Mouse (Mus musculus): Measurements from ENCODE around the gene Rabgap1l. TPM values are rescaled to one million over a fixed set of nuclear protein-coding genes. Genes with fewer than 3 reads are reported as not detected.

Rabgap1l gene
- polyA plus RNA-seq, 1 experiment: 56.5 TPM

DNA sequence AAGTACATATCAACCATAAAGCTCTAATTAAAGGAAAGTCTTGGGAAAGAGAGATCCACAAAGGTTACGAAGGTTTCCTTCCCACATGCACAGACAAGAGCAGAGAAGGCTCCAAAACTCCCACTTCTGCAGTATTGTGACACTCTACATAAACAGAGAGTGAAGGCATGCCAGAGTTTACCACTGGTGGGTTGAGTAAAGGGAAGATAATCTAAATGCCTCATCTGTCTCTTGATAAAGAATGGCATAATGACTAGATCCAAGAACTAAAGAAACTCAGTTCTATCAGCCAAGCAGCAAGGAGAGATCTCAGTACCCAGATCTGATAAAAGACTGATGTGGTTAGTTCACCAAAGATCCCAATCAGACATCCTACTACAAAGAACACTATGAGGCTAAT, 332.7 kb downstream of the Rabgap1l start:
- Histone ChIP-seq H3K27me3 (ENCODE audit: control insufficient read depth, insufficient read depth, low read length) (no peaks in the 10 kb centered on the region), H3K4me1 (replicated peaks; ENCODE audit: control insufficient read depth, insufficient read depth, low read length) (no peaks in the 10 kb centered on the region), H3K27ac (ENCODE audit: control insufficient read depth, insufficient read depth, low read length) (no peak overlapping the region), H3K4me3 (ENCODE audit: control insufficient read depth, insufficient read depth, low read length) (no peak overlapping the region), H3K36me3 (ENCODE audit: control insufficient read depth, insufficient read depth, low read length) (no peaks in the 10 kb centered on the region)
- WGBS: 93% methylated on average over 1 of the region's 1 CpGs
- DNase-seq: no peak
- TF ChIP-seq POLR2A (IDR thresholded peaks at IDR 0.05; ENCODE audit: control insufficient read depth, extremely low read depth, insufficient read depth, low read length, poor library complexity) (no peak), CTCF (IDR thresholded peaks at IDR 0.05; ENCODE audit: borderline replicate concordance, control insufficient read depth, extremely low read depth, insufficient read depth, low read length, poor library complexity) (no peak)

- Histone ChIP-seq H3K27me3 (ENCODE audit: control insufficient read depth, insufficient read depth, low read length) (no peaks in the 10 kb centered on the region), H3K4me1 (replicated peaks; ENCODE audit: control insufficient read depth, insufficient read depth, low read length) (no peaks in the 10 kb centered on the region), H3K4me3 (ENCODE audit: control insufficient read depth, insufficient read depth, low read length) (no peak overlapping the region), H3K36me3 (ENCODE audit: control insufficient read depth, insufficient read depth, low read length) (no peaks in the 10 kb centered on the region), H3K27ac (ENCODE audit: control insufficient read depth, insufficient read depth, low read length) (no peak overlapping the region)
- no peak for DNase-seq
- TF ChIP-seq POLR2A (IDR thresholded peaks at IDR 0.05; ENCODE audit: control insufficient read depth, extremely low read depth, insufficient read depth, low read length, poor library complexity): no peak
- no peak for TF ChIP-seq CTCF (IDR thresholded peaks at IDR 0.05; ENCODE audit: borderline replicate concordance, control insufficient read depth, extremely low read depth, insufficient read depth, low read length, poor library complexity)
- whole genome bisulfite sequencing: 90% methylated on average over 2 of the region's 2 CpGs
Observed at GRCm38 (mm10) chr1:160451663-160452062, 341.3 kb downstream of the Rabgap1l start.

- 93% methylated on average over 2 of the region's 2 CpGs for WGBS
- no peaks in the 10 kb centered on the region for H3K27me3 ChIP-seq (ENCODE audit: control insufficient read depth, insufficient read depth, low read length)
- H3K27ac ChIP-seq (ENCODE audit: control insufficient read depth, insufficient read depth, low read length): no peak overlapping the region
- H3K4me3 ChIP-seq (ENCODE audit: control insufficient read depth, insufficient read depth, low read length): no peak overlapping the region
- no peaks in the 10 kb centered on the region for H3K4me1 ChIP-seq (replicated peaks; ENCODE audit: control insufficient read depth, insufficient read depth, low read length)
- no peak for TF ChIP-seq POLR2A (IDR thresholded peaks at IDR 0.05; ENCODE audit: control insufficient read depth, extremely low read depth, insufficient read depth, low read length, poor library complexity)
- no peak for TF ChIP-seq CTCF (IDR thresholded peaks at IDR 0.05; ENCODE audit: borderline replicate concordance, control insufficient read depth, extremely low read depth, insufficient read depth, low read length, poor library complexity)
- no peaks in the 10 kb centered on the region for H3K36me3 ChIP-seq (ENCODE audit: control insufficient read depth, insufficient read depth, low read length)
- no peak for DNase-seq
Observed at GRCm38 (mm10) chr1:160448681-160449080, 344.3 kb downstream of the Rabgap1l start.

- Histone ChIP-seq H3K4me1 (replicated peaks; ENCODE audit: control insufficient read depth, insufficient read depth, low read length) (no peaks in the 10 kb centered on the region), H3K4me3 (ENCODE audit: control insufficient read depth, insufficient read depth, low read length) (no peak overlapping the region), H3K36me3 (ENCODE audit: control insufficient read depth, insufficient read depth, low read length) (no peaks in the 10 kb centered on the region), H3K27me3 (ENCODE audit: control insufficient read depth, insufficient read depth, low read length) (no peaks in the 10 kb centered on the region), H3K27ac (ENCODE audit: control insufficient read depth, insufficient read depth, low read length) (no peak overlapping the region)
- TF ChIP-seq POLR2A (IDR thresholded peaks at IDR 0.05; ENCODE audit: control insufficient read depth, extremely low read depth, insufficient read depth, low read length, poor library complexity): no peak
- no peak for TF ChIP-seq CTCF (IDR thresholded peaks at IDR 0.05; ENCODE audit: borderline replicate concordance, control insufficient read depth, extremely low read depth, insufficient read depth, low read length, poor library complexity)
- DNase-seq: no peak
- WGBS: 97% methylated on average over 1 of the region's 1 CpGs
Observed at GRCm38 (mm10) chr1:160446823-160447222, 346.2 kb downstream of the Rabgap1l start.

GRCm38 (mm10) chr1:160443506-160443905, 349.5 kb downstream of the Rabgap1l start:
- H3K4me1 ChIP-seq (replicated peaks; ENCODE audit: control insufficient read depth, insufficient read depth, low read length): no peaks in the 10 kb centered on the region
- no peak overlapping the region for H3K27ac ChIP-seq (ENCODE audit: control insufficient read depth, insufficient read depth, low read length)
- DNase-seq: no peak
- H3K27me3 ChIP-seq (ENCODE audit: control insufficient read depth, insufficient read depth, low read length): no peaks in the 10 kb centered on the region
- H3K4me3 ChIP-seq (ENCODE audit: control insufficient read depth, insufficient read depth, low read length): no peak overlapping the region
- 93% methylated on average over 1 of the region's 1 CpGs for WGBS
- H3K36me3 ChIP-seq (ENCODE audit: control insufficient read depth, insufficient read depth, low read length): no peaks in the 10 kb centered on the region
- TF ChIP-seq POLR2A (IDR thresholded peaks at IDR 0.05; ENCODE audit: control insufficient read depth, extremely low read depth, insufficient read depth, low read length, poor library complexity): no peak
- no peak for TF ChIP-seq CTCF (IDR thresholded peaks at IDR 0.05; ENCODE audit: borderline replicate concordance, control insufficient read depth, extremely low read depth, insufficient read depth, low read length, poor library complexity)

- no peak for DNase-seq
- Histone ChIP-seq H3K4me3 (ENCODE audit: control insufficient read depth, insufficient read depth, low read length) (no peak overlapping the region), H3K36me3 (ENCODE audit: control insufficient read depth, insufficient read depth, low read length) (no peaks in the 10 kb centered on the region), H3K27ac (ENCODE audit: control insufficient read depth, insufficient read depth, low read length) (no peak overlapping the region), H3K27me3 (ENCODE audit: control insufficient read depth, insufficient read depth, low read length) (no peaks in the 10 kb centered on the region), H3K4me1 (replicated peaks; ENCODE audit: control insufficient read depth, insufficient read depth, low read length) (no peaks in the 10 kb centered on the region)
- WGBS: 86% methylated on average over 2 of the region's 2 CpGs
- no peak for TF ChIP-seq POLR2A (IDR thresholded peaks at IDR 0.05; ENCODE audit: control insufficient read depth, extremely low read depth, insufficient read depth, low read length, poor library complexity)
- no peak for TF ChIP-seq CTCF (IDR thresholded peaks at IDR 0.05; ENCODE audit: borderline replicate concordance, control insufficient read depth, extremely low read depth, insufficient read depth, low read length, poor library complexity)
Observed at GRCm38 (mm10) chr1:160441679-160442078, 351.3 kb downstream of the Rabgap1l start.

GRCm38 (mm10) chr1:160441161-160441560, 351.9 kb downstream of the Rabgap1l start:
- H3K4me3 ChIP-seq (ENCODE audit: control insufficient read depth, insufficient read depth, low read length): no peak overlapping the region
- H3K36me3 ChIP-seq (ENCODE audit: control insufficient read depth, insufficient read depth, low read length): no peaks in the 10 kb centered on the region
- no peaks in the 10 kb centered on the region for H3K27me3 ChIP-seq (ENCODE audit: control insufficient read depth, insufficient read depth, low read length)
- WGBS: 85% methylated on average over 5 of the region's 5 CpGs
- DNase-seq: no peak
- no peak overlapping the region for H3K27ac ChIP-seq (ENCODE audit: control insufficient read depth, insufficient read depth, low read length)
- H3K4me1 ChIP-seq (replicated peaks; ENCODE audit: control insufficient read depth, insufficient read depth, low read length): no peaks in the 10 kb centered on the region
- TF ChIP-seq CTCF (IDR thresholded peaks at IDR 0.05; ENCODE audit: borderline replicate concordance, control insufficient read depth, extremely low read depth, insufficient read depth, low read length, poor library complexity) (no peak), POLR2A (IDR thresholded peaks at IDR 0.05; ENCODE audit: control insufficient read depth, extremely low read depth, insufficient read depth, low read length, poor library complexity) (no peak)

All from thymus, adult 2 months (tissue).